Mouse (Mus musculus): ENCODE data around the gene Kcnmb1.

GRCm38 (mm10) chr11:33923031-33923430 is 39.8 kb upstream of the Kcnmb1 start:
- TF ChIP-seq POLR2A (IDR thresholded peaks at IDR 0.05; ENCODE audit: extremely low read depth, insufficient read depth, low read length), result no peak
- no peak for TF ChIP-seq CTCF (IDR thresholded peaks at IDR 0.05; ENCODE audit: low read depth, low read length)

All from liver, adult 2 months (tissue).